Mouse (Mus musculus): ENCODE data around the gene Timm29. TPM values are rescaled to one million over a fixed set of nuclear protein-coding genes. Genes with fewer than 3 reads are reported as not detected.
"Not testable (repeated sequence)": the region's sequence is repeated elsewhere in the genome, so short reads cannot be mapped to it uniquely, and the experiment has no call there.

The Timm29 gene
- total RNA-seq, 2 experiments from 2014 or later = 55.6 to 57.3 TPM

GRCm38 (mm10) chr9:21576286-21576685, 16.2 kb upstream of the Timm29 start:
- DNase-seq (ENCODE audit: low spot score in 2 of 2) = no peak

DNA sequence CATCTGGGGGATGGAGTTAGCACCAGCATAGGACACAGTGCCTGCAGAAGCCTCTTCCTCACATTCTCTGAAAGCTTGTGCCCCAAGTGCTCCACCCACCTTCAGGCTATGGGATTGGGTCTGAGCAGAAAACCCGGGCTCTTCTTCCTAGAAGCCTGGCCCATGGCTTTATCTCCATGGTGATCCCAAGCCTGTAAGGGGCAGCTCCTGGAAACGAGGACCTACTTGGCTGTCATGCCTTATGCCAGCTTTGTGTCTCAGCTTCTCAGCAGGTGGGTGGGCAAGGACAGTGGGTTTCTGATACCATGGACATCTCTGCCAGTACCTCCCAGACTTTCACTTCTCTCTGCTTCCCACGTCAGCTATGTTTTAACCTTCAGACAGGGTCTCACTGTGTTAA, 14.3 kb upstream of the Timm29 start:
- no peak for DNase-seq (ENCODE audit: low spot score in 2 of 2)

DNA sequence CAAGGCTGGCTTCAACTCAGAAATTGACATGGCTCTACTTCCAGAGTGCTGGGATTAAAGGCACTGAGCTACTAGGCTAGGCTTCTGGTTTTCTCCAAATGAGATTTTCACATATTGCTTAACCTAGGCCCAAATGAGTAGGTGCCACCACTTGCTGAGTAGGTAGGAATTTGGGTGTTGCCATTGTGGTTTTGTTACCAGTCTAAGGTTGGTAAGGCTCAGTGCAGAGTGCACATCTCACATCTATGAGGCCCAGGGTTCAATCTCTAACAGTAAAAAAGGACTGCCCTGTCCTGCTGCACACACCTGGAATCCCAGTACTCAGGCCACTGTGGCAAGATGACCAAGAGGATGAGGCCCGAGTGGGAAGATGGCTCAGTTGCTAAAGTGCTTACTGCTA, 7.1 kb upstream of the Timm29 start:
- no peak for DNase-seq (ENCODE audit: low spot score in 2 of 2)

- DNase-seq (ENCODE audit: low spot score in 2 of 2) = no peak
Measured at GRCm38 (mm10) chr9:21587678-21588349, 4.7 kb upstream of the Timm29 start.

- no peak for DNase-seq (ENCODE audit: low spot score in 2 of 2)
Measured at GRCm38 (mm10) chr9:21588350-21588749, 4.2 kb upstream of the Timm29 start.

GRCm38 (mm10) chr9:21589538-21589937, 3.0 kb upstream of the Timm29 start:
- DNase-seq (ENCODE audit: low spot score in 2 of 2) = no peak

- DNase-seq (ENCODE audit: low spot score in 2 of 2) = no peak
Measured at GRCm38 (mm10) chr9:21591127-21591830, 1.2 kb upstream of the Timm29 start.

GRCm38 (mm10) chr9:21591831-21592702, 455 bp upstream of the Timm29 start:
- no peak for DNase-seq (ENCODE audit: low spot score in 2 of 2)

DNA sequence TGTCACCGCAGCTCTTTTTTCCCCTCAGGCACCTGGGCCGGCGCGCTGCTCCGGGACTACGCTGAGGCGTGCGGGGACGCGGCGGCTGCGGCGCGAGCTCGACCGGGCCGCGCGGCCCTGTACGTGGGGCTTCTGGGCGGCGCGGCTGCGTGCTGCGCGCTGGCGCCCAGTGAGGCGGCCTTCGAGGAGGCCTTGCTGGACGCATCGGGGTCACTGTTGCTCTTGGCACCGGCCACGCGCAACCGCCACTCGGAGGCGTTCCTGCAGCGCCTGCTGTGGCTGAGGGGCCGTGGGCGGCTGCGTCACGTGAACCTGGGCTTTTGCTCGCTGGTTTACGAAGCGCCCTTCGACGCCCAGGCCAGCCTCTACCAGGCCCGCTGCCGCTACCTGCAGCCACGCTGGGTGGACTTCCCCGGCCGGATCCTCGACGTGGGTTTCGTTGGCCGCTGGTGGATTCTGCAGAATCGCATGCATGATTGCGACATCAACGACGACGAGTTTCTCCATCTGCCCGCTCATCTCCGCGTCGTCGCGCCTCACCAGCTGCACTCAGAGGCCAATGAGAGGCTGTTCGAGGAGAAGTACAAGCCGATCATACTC, 700 bp downstream of the Timm29 start:
- DNase-seq (ENCODE audit: low spot score in 2 of 2) = peak; percentile 33 to 44

GRCm38 (mm10) chr9:21594350-21594749, 1.8 kb downstream of the Timm29 start:
- not testable (repeated sequence) for DNase-seq (ENCODE audit: low spot score in 2 of 2)

GRCm38 (mm10) chr9:21594838-21595237, 2.3 kb downstream of the Timm29 start:
- DNase-seq (ENCODE audit: low spot score in 2 of 2) = no peak

- no peak for DNase-seq (ENCODE audit: low spot score in 2 of 2)
Measured at GRCm38 (mm10) chr9:21598198-21598597, 5.7 kb downstream of the Timm29 start.

- DNase-seq (ENCODE audit: low spot score in 2 of 2) = no peak
Measured at GRCm38 (mm10) chr9:21600186-21600585, 7.7 kb downstream of the Timm29 start.

DNA sequence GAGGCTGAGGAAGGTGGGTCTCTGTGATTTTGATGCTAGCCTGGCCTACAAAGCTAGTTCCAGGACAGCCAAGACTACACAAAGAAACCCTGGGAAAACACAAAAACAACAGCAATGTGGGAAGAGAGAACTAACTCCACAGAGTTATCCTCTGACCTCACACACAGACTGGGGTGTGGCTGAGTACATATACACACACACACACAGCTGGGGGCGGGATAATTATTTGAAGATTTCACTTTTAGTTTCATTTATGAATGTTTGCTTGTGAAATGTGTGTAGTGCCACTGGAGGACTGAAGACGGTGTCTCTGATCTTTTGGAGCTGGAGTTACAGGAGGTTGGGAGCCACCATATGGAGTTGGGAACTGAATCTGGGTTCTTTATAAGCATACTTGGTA, 8.6 kb downstream of the Timm29 start:
- no peak for DNase-seq (ENCODE audit: low spot score in 2 of 2)

DNA sequence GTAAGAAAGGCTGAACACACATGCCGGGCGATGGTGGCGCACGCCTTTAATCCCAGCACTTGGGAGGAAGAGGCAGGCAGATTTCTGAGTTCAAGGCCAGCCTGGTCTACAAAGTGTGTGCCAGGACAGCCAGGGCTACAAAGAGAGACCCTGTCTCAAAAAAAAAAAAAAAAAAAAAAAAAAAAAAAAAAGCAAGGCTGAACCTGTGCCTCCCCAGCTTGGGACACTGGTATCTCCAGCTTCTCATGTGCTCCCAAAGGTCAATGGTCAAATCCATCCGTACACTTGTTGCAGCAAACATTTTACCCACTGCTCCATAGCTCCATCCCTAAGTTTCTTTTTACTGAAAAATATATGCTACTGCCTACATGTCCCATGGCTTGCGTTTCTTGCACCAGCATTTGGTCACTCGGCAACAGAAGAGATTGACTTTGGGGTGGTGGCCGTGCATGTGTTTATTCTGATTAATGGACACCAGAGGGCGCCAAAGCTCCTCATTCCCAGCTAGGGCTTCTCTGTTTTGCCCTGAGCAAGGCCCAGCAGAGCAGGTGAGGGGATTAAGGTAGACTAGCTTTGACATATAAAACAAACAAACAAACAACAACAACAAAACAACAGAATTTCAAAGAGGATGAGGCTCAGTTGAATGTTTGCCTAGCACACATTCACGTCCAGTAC, 9.3 kb downstream of the Timm29 start:
- DNase-seq (ENCODE audit: low spot score in 2 of 2) = no peak

DNA sequence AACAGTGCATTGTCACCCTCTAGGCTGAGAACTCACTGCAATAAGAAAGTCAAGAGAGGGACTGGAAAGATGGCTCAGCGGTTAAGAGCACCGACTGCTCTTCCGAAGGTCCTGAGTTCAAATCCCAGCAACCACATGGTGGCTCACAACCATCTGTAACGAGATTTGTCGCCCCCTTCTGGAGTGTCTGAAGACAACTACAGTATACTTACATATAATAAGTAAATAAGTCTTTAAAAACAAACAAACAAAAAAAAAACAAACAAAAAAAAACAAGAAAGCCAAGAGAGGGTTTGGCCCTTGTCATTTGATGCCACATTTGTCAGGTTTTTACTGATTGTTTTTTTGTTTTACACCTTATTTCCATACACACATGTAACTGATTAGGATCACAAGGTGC, 11.6 kb downstream of the Timm29 start:
- DNase-seq (ENCODE audit: low spot score in 2 of 2) = no peak

DNA sequence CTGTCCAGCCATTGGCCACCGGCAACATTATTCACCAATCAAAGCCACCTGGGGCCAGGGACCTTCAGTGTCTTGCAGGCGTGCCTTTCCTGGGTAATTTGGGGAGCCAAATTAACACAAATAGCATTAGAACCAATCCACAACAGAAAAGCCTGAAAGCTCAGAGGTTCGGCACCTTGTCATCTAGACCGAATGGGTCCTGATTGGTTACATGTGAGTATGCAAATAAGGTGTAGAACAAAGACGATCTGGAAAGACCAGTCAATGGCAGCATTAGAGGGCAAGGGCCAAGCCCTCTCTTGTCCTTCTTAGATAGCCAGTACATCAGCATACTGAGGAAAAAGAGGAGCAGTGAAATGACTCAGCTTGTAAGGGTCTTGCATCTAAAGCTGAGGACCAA, 13.3 kb downstream of the Timm29 start:
- DNase-seq (ENCODE audit: low spot score in 2 of 2) = no peak

- no peak for DNase-seq (ENCODE audit: low spot score in 2 of 2)
Measured at GRCm38 (mm10) chr9:21606648-21607047, 14.1 kb downstream of the Timm29 start.

DNA sequence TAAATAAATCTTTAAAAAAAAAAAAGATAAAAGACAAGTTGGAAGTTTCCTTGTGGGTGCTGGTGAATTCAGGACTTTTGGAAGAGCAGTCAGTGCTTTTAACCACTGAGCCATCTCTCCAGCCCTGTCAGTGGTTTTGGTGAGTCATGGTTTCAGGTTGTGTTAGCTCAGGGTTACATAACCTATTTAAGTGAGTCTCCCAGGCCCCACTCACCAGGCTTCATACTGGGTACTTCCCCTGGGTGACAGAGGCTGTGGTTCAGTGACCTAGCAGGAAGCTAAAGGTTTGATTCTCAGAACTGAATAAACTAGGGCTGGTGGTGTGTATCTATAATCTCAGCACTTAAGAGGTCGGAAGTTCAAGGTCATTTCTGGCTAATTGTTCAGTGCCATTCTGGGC, 17.3 kb downstream of the Timm29 start:
- no peak for DNase-seq (ENCODE audit: low spot score in 2 of 2)

- no peak for DNase-seq (ENCODE audit: low spot score in 2 of 2)
Measured at GRCm38 (mm10) chr9:21614864-21615616, 22.5 kb downstream of the Timm29 start.
